Mouse (Mus musculus): ENCODE measurements around the gene Fpr1. TPM values are rescaled to one million over a fixed set of nuclear protein-coding genes. Genes with fewer than 3 reads are reported as not detected.

The Fpr1 gene
- not detected for polyA plus RNA-seq (2017; shearing (Covaris generic))

DNA sequence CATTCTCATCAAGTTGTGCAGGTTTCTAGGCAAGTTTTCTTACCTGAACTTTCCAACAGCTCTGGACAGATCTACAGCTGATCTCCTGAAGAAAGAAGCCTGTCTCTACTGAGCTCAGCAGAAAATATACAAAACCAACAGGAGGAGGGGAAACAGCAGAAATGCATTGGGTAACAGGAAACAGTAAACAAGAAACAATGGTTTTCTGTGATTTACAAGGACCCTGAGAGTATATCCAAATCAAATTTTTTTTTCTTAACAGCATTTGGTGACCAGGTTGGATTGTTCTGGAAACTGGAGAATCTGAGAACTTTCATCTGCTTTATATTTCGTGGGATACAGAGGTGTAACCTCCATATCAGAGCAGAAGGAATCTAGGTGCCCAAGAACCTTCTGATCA, at the start of gene Fpr1:
Gene Fpr1, minus strand, starts transcription at position 101 of the 400 bp plus-strand sequence.

DNA sequence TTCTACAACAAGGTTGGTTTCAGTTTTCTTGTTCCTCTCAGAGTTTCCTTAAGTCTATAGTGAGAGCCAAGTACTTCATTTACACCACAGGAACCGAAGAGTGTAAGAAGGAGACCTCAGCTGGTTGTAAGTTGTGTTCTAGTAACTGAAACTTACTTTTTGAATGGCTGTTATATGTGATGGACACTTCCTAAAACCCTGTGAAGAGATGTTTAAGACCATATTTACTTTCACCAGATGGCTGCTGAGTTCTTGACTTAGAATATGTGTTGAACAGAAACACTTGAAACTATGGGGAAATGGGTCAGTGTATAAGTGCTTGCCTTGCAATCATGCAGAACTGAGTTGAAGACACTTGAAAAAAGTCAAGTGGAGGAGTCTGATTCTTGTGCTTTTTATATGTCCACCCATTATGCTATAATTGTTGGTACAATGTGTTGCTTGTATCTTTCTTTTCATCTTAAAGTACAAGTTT, 4.1 kb upstream of the Fpr1 start, which contains the start of the genes Fpr2 and Fpr3:
Gene Fpr2, plus strand, starts transcription at position 51 of the 475 bp plus-strand sequence.
Gene Fpr3, plus strand, starts transcription at position 79 of the 475 bp plus-strand sequence.

DNA sequence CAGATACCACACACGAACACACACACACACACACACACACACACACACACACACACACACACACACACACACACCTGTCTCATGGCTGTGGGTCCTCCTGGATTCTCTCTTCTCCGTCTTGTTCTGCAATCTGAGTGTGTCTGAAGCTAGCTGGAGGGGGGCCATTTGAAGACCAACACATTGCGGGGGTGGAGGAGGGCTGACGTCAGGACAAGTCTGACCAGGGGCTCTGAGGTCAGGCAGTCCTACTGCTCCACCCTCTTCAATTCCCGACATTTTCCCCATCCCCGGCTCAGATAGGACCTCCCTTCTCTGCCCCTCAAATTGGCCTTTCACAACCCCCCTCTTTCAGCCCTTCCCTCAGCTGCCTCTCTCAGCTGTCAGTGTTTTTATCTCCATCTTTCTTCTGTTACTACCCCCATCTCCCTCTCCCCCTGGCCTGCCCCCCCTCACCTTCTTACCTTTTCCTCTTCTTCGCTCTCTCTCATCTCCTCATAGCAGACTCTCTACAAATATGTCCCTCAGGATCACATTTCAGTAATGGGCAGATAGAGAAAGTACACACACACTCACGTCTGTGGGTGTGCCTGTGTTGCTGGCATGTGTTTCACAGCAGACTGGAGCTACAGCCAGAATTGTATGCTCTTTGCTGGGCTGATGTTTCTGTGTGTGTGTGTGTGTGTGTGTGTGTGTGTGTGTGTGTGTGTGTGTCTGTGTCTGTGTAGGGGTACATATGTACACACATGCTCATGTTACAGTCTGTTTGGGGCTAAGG, 28.5 kb downstream of the Fpr1 start, which contains the start of gene Has1:
Gene Has1, minus strand, starts transcription at position 142 of the 775 bp plus-strand sequence.

GRCm38 (mm10) chr17:17826751-17827657, 56.7 kb downstream of the Fpr1 start, which contains the start of gene Spaca6:
Spaca6 (plus strand) TSS chr17:17827158.

Other genes starting within 250 kb of the Fpr1 start
- not detected for gene Vmn2r90, start 180.2 kb downstream of the Fpr1 start, polyA plus RNA-seq (2017; shearing (Covaris generic))
- gene Spaca6, start 56.8 kb downstream of the Fpr1 start, polyA plus RNA-seq (2017; shearing (Covaris generic)): 3.2 TPM
- 0.11 TPM for gene Has1, start 28.7 kb downstream of the Fpr1 start, polyA plus RNA-seq (2017; shearing (Covaris generic))
- not detected for gene Fpr2, start 3.9 kb upstream of the Fpr1 start, polyA plus RNA-seq (2017; shearing (Covaris generic))
- gene Fpr3, start 3.9 kb upstream of the Fpr1 start, polyA plus RNA-seq (2017; shearing (Covaris generic)): 0.61 TPM
- gene Fpr-rs4, start 137.8 kb upstream of the Fpr1 start, polyA plus RNA-seq (2017; shearing (Covaris generic)): not detected
- gene Vmn2r124, start 165.5 kb upstream of the Fpr1 start, polyA plus RNA-seq (2017; shearing (Covaris generic)): 0.09 TPM
- gene Vmn2r91, start 201.1 kb upstream of the Fpr1 start, polyA plus RNA-seq (2017; shearing (Covaris generic)): not detected